Mouse (Mus musculus): ENCODE measurements at regions not wholly inside any gene's neighbourhood (a gene's known extent, or its start where the extent isn't known, plus 50 kb on each side); places are given as distances from the start of the nearest gene placed in this dataset.

- Histone ChIP-seq H3K36me3 (ENCODE audit: control insufficient read depth, insufficient read depth) (no peaks in the 10 kb centered on the region), H3K4me2 (ENCODE audit: low read length) (no peak overlapping the region), H3K9me3 (ENCODE audit: control insufficient read depth, low read length) (no peaks in the 10 kb centered on the region), H3K27me3 (replicated peaks; ENCODE audit: control insufficient read depth, insufficient read depth, low read length) (no peaks in the 10 kb centered on the region), H3K4me1 (replicated peaks; ENCODE audit: control insufficient read depth, insufficient read depth, low read length) (peaks cover 4% of the 10 kb centered on the region), H3K9ac (replicated peaks; ENCODE audit: low read depth, low read length) (no peak overlapping the region), H3K27ac (ENCODE audit: low read length) (no peak overlapping the region; the same call in 1 of the 2 replicates), H3K4me3 (replicated peaks; ENCODE audit: low read length) (no peak overlapping the region)
- WGBS, result 32% methylated on average over 9 of the region's 9 CpGs
- peak; percentile 89 for ATAC-seq
These were observed 97.0 kb upstream of the Galnt5 start for GRCm38 (mm10) chr2:57900580-57901247.

DNA sequence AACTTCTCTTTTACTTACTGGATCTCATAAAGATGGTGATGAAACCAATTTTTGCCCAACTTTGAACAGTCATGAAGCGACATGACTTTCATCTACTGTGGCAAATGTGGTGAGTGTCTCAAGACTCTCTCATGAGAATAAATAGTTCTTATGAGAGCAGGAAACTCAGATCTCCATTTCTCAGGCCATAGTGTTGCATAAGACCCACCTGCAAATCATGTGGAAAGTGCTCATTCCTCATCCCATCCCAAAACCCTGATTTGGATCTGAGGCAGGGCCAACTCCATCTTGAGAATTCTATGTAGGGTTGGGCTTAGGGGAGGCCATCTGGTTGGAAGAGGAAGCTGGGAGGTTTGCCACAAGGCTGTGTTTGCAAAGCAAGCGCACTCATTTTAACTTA is 92.5 kb upstream of the Galnt5 start:
- Histone ChIP-seq H3K4me2 (ENCODE audit: low read length) (no peak overlapping the region), H3K27ac (ENCODE audit: low read length) (no peak overlapping the region), H3K9me3 (ENCODE audit: control insufficient read depth, low read length) (no peaks in the 10 kb centered on the region), H3K36me3 (ENCODE audit: control insufficient read depth, insufficient read depth) (no peaks in the 10 kb centered on the region), H3K4me3 (replicated peaks; ENCODE audit: low read length) (no peak overlapping the region), H3K9ac (replicated peaks; ENCODE audit: low read depth, low read length) (no peak overlapping the region), H3K27me3 (replicated peaks; ENCODE audit: control insufficient read depth, insufficient read depth, low read length) (no peaks in the 10 kb centered on the region), H3K4me1 (replicated peaks; ENCODE audit: control insufficient read depth, insufficient read depth, low read length) (peaks cover 2% of the 10 kb centered on the region)
- 83% methylated on average over 2 of the region's 2 CpGs for WGBS
- ATAC-seq, result peak; percentile 47; the same call in 1 of the 2 replicates

- H3K36me3 ChIP-seq (ENCODE audit: control insufficient read depth, insufficient read depth), result no peaks in the 10 kb centered on the region
- 53% methylated on average over 5 of the region's 5 CpGs for WGBS
These were observed 90.7 kb upstream of the Galnt5 start for GRCm38 (mm10) chr2:57906939-57907338.

GRCm38 (mm10) chr2:57909706-57910105 is 88.0 kb upstream of the Galnt5 start:
- Histone ChIP-seq H3K4me2 (ENCODE audit: low read length) (no peak overlapping the region), H3K4me1 (replicated peaks; ENCODE audit: control insufficient read depth, insufficient read depth, low read length) (no peaks in the 10 kb centered on the region), H3K4me3 (replicated peaks; ENCODE audit: low read length) (no peak overlapping the region), H3K27ac (ENCODE audit: low read length) (no peak overlapping the region), H3K27me3 (replicated peaks; ENCODE audit: control insufficient read depth, insufficient read depth, low read length) (no peaks in the 10 kb centered on the region), H3K9ac (replicated peaks; ENCODE audit: low read depth, low read length) (no peak overlapping the region), H3K36me3 (ENCODE audit: control insufficient read depth, insufficient read depth) (no peaks in the 10 kb centered on the region), H3K9me3 (ENCODE audit: control insufficient read depth, low read length) (no peaks in the 10 kb centered on the region)
- ATAC-seq, result peak; percentile 45; the same call in 1 of the 2 replicates
- WGBS, result 41% methylated on average over 4 of the region's 4 CpGs

More at GRCm38 (mm10) chr2:57906939-57907338, 90.7 kb upstream of the Galnt5 start:
- no peak overlapping the region for H3K4me3 ChIP-seq (replicated peaks; ENCODE audit: low read length)
- peak; percentile 92 for ATAC-seq
- H3K9ac ChIP-seq (replicated peaks; ENCODE audit: low read depth, low read length), result no peak overlapping the region
- H3K27me3 ChIP-seq (replicated peaks; ENCODE audit: control insufficient read depth, insufficient read depth, low read length), result no peaks in the 10 kb centered on the region
- no peaks in the 10 kb centered on the region for H3K4me1 ChIP-seq (replicated peaks; ENCODE audit: control insufficient read depth, insufficient read depth, low read length)
- no peak overlapping the region for H3K27ac ChIP-seq (ENCODE audit: low read length)
- no peak overlapping the region for H3K4me2 ChIP-seq (ENCODE audit: low read length)
- no peaks in the 10 kb centered on the region for H3K9me3 ChIP-seq (ENCODE audit: control insufficient read depth, low read length)

GRCm38 (mm10) chr2:57916375-57917023 is 81.2 kb upstream of the Galnt5 start:
- Histone ChIP-seq H3K27ac (ENCODE audit: low read length) (no peak overlapping the region), H3K36me3 (ENCODE audit: control insufficient read depth, insufficient read depth) (no peaks in the 10 kb centered on the region), H3K9me3 (ENCODE audit: control insufficient read depth, low read length) (no peaks in the 10 kb centered on the region), H3K9ac (replicated peaks; ENCODE audit: low read depth, low read length) (no peak overlapping the region), H3K4me2 (ENCODE audit: low read length) (no peak overlapping the region), H3K4me3 (replicated peaks; ENCODE audit: low read length) (no peak overlapping the region), H3K4me1 (replicated peaks; ENCODE audit: control insufficient read depth, insufficient read depth, low read length) (peaks cover 10% of the 10 kb centered on the region; the same call in 1 of the 2 replicates), H3K27me3 (replicated peaks; ENCODE audit: control insufficient read depth, insufficient read depth, low read length) (no peaks in the 10 kb centered on the region)
- WGBS, result 19% methylated on average over 15 of the region's 15 CpGs
- ATAC-seq, result peak; percentile 84

DNA sequence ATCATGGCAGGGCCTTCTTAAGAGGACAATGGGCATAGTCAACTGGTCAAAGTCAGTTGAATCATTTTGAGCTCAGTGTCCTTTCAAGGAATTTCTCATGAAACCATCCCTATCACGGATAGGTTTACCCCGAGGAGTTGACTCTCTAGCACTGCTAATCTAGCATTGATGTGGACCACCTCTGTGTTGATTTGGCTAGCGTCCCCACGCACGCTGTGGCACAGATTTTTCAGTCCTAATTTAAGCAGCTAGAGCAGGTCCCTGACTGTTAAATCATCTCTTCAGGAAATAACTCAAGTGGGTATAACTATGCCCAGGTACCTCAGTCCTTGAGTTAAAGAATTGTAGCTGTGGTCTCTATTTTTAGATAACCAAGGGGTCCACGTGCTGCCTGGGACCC is 80.0 kb upstream of the Galnt5 start:
- Histone ChIP-seq H3K27me3 (replicated peaks; ENCODE audit: control insufficient read depth, insufficient read depth, low read length) (no peaks in the 10 kb centered on the region), H3K9me3 (ENCODE audit: control insufficient read depth, low read length) (no peaks in the 10 kb centered on the region), H3K36me3 (ENCODE audit: control insufficient read depth, insufficient read depth) (no peaks in the 10 kb centered on the region), H3K27ac (ENCODE audit: low read length) (no peak overlapping the region), H3K4me1 (replicated peaks; ENCODE audit: control insufficient read depth, insufficient read depth, low read length) (peaks cover 10% of the 10 kb centered on the region; the same call in 1 of the 2 replicates), H3K9ac (replicated peaks; ENCODE audit: low read depth, low read length) (no peak overlapping the region), H3K4me2 (ENCODE audit: low read length) (no peak overlapping the region), H3K4me3 (replicated peaks; ENCODE audit: low read length) (no peak overlapping the region)
- ATAC-seq, result no peak
- 90% methylated on average over 6 of the region's 6 CpGs for WGBS

- ATAC-seq, result no peak
- no peaks in the 10 kb centered on the region for H3K27me3 ChIP-seq (replicated peaks; ENCODE audit: control insufficient read depth, insufficient read depth, low read length)
- no peak overlapping the region for H3K9ac ChIP-seq (replicated peaks; ENCODE audit: low read depth, low read length)
- H3K36me3 ChIP-seq (ENCODE audit: control insufficient read depth, insufficient read depth), result no peaks in the 10 kb centered on the region
- peak overlapping the region; percentile 23 for H3K4me2 ChIP-seq (ENCODE audit: low read length)
- peaks cover 10% of the 10 kb centered on the region; the same call in 1 of the 2 replicates for H3K4me1 ChIP-seq (replicated peaks; ENCODE audit: control insufficient read depth, insufficient read depth, low read length)
- WGBS, result 35% methylated on average over 14 of the region's 14 CpGs
- peaks cover 3% of the 10 kb centered on the region; the same call in 1 of the 2 replicates for H3K9me3 ChIP-seq (ENCODE audit: control insufficient read depth, low read length)
- no peak overlapping the region for H3K4me3 ChIP-seq (replicated peaks; ENCODE audit: low read length)
- H3K27ac ChIP-seq (ENCODE audit: low read length), result no peak overlapping the region
These were observed 78.5 kb upstream of the Galnt5 start for GRCm38 (mm10) chr2:57919102-57919731.

- 52% methylated on average over 5 of the region's 5 CpGs for WGBS
- Histone ChIP-seq H3K4me3 (replicated peaks; ENCODE audit: low read length) (no peak overlapping the region), H3K36me3 (ENCODE audit: control insufficient read depth, insufficient read depth) (no peaks in the 10 kb centered on the region), H3K4me2 (ENCODE audit: low read length) (no peak overlapping the region), H3K27me3 (replicated peaks; ENCODE audit: control insufficient read depth, insufficient read depth, low read length) (no peaks in the 10 kb centered on the region), H3K4me1 (replicated peaks; ENCODE audit: control insufficient read depth, insufficient read depth, low read length) (no peaks in the 10 kb centered on the region), H3K9me3 (ENCODE audit: control insufficient read depth, low read length) (no peaks in the 10 kb centered on the region), H3K9ac (replicated peaks; ENCODE audit: low read depth, low read length) (no peak overlapping the region), H3K27ac (ENCODE audit: low read length) (no peak overlapping the region)
- ATAC-seq, result no peak
These were observed 63.4 kb upstream of the Galnt5 start for GRCm38 (mm10) chr2:57934062-57934822.
